Mouse (Mus musculus) heart, postnatal 4 days (tissue): ENCODE measurements around the gene Hoxb6. TPM values are rescaled to one million over a fixed set of nuclear protein-coding genes. Genes with fewer than 3 reads are reported as not detected.

Experiments used
- DNase-seq: peaks from one replicate; pipeline ENCODE4 v3.0.0; 2021
- total RNA-seq, 2 experiments: library from RNA; stranded (reverse); gene quantifications; 2 replicates each; pipeline ENCODE4 v1.2.3; 2021

The Hoxb6 gene
- not detected for total RNA-seq

DNA sequence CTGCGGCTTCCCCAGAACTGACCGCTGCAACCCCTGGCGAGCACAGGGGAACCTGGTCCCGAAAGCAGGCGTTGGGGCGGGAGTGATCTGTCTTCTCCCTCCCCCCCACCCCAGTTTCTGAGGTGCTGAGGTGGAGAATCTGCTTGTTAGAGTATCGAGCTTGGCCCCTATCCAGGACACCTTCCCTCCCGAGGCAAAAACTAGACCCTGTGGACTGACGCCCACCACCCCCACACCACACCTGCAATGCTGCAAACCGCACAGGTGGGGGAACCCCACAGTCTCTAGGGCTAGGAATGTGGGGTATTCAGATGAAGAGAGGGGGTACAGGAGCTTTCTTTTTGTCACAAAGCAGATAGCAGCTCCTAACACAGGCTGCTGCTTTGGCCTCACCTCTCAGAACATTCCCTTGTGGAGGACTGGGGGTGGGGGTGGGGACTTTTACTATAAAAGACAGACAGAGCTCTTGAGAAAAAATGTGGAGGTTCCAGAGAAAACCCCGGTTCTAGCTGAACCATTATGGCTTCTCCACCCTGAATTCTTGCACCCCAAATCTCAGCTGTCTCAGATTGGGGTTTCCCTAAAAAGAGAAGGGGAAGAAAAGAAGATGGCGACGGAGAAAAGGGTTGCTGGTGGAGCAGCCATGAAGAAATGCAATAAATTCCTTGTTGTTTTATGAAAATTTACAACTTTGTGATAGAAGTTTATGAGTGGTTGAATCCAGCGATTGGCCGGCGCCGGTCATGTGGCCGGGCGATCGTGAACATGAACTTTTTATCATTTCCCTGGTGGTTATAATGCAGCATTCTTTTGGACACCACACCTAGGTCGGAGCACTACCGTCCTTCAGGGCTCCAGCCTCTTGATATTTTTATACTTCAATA is at the start of gene Hoxb6:
Gene Hoxb6 (plus strand): TSS at position 796 of the 884 bp plus-strand sequence.
- no peak for DNase-seq

DNA sequence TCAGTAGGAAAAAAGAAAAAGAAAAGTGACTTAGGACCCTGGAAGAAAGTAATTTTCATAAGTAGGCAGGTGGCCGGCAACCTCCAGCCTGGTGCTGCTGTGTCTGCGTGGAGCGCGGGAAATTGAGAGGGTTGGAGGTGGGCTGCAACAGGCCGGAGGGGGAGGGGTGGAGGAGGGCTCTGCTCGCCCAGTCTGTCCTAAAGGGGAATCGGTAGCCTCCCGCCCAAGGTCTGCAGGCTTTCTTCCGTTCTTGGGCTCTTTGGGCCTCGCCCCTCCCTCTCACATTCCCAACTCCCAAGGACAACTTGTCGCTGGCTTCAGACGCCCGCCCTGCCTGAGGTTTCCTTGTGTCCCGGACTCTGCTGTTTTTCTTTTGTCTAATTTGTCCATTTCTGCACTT is 41.4 kb upstream of the Hoxb6 start:
- no peak for DNase-seq

DNA sequence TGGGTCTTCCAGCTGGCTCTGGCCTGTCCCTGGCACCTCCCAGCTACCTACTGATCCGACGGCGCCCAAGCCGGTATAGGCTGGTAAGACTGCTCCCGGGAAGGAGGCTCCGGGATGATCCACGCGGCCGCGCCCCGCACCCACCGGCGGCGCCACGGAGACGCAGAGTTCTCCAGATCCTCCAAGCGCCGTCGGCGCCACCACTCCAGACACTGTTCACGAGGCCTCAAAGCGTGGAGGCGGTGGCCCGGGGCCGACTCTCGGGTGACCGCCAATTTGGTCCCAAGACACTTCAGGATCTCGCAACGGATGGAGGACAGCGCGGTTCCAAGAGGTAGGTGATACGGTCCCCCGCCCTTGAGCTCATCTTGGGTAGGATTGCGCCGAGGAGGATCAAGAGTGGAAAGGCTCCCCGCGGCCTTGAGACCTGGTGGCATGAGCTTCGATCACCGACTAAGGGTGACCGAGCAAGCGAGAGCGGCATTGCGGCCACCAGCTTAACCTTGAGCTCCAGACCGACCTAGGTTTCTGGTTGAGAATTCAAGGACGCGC is 40.7 kb upstream of the Hoxb6 start:
- no peak for DNase-seq

- no peak for DNase-seq
These were observed 39.6 kb upstream of the Hoxb6 start for GRCm38 (mm10) chr11:96252541-96253120.

DNA sequence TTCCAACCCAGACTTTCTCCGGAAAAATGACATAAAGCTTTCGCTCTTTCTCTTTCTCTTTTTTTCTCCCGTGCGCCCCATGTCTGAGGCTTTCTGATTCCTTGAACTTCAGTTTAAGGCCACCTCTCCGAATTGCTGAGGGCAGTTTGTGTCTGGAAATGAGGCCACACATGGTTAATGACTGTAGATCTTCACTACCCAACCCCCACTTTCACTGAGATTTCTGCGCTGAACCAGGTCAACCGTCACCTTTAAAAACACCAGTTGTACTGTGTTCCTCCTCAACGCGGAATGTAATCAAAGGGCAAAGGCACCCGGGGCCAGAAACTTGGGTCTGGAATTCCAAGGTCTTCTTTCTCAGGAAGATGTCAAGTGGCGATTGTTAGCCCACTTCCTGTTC is 38.1 kb upstream of the Hoxb6 start:
- DNase-seq: no peak

GRCm38 (mm10) chr11:96255111-96255995 is 36.9 kb upstream of the Hoxb6 start:
- no peak for DNase-seq

DNA sequence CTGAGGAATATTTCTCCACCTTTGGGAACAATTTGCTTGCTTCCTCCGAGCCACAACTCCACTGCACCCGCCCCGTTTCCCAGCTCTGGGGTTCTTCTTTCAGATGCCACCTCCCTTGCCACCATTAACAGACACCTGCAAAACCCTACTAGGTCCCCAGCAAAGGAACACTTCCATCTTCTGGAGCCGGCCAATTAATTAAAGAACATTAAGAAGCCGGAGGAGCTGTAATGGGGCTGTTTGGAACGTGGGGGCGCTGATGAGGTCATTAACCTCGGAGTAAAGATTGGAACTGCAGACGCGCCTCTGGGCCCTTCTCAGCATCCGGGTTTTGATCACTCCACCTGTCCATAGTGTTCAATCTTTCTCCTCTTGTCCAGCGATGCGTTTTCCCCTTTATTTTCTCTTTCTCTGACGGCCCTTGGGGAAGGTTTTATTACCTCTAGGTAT is 36.3 kb upstream of the Hoxb6 start:
- no peak for DNase-seq

GRCm38 (mm10) chr11:96257141-96257540 is 35.1 kb upstream of the Hoxb6 start:
- no peak for DNase-seq

DNA sequence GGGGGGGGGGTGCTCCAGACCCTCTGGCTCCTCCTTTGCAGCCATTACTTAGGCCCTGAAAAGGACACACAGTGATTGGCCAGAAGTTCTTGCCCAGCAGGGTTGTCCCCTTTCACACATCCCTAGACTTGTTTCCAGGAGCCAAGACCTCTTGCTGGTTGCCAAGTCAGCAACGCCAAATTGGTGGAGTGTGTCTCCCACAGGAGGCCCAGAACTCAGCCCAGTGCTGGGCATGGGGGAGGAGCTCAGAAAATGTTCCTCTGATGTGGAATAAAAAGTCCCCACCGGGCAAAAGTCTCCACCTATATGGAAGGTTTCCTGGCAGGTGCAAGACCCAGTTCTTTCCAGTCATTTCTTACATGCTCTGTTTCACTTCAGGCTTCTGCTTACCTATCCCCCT is 33.2 kb upstream of the Hoxb6 start:
- DNase-seq: no peak

- DNase-seq: no peak
These were observed 32.8 kb upstream of the Hoxb6 start for GRCm38 (mm10) chr11:96259511-96259910.

DNA sequence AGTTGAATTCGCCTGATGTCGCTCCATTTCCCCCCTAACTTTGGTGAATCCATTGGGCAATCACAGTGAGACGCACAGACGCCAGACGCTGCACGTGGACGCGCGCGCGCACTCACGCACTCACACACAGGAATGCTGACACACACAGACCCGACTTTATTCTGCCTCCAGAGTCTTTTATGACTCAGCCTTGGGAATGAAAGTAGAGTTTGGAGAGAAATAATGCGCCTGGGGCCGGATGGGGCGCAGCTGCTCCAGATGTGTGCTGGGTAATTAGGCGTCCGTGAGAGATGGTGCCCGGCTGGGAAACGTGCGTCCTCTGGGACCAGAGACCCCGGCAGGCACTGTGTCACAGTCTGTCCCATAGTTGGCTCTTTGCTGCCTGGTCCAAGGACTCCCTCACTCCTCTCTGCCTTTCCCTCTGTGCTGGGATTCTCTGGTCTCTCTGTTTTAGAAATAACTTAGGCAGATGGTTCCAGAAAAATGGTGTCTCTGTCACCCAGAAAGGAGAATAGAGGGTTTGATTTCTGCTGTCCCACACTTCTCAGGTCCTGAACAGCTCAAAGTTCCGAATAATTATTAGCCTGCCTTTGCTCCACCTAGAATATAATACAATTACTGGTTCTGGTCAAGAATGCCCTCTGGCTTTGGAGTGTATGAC is 31.8 kb upstream of the Hoxb6 start:
- no peak for DNase-seq

DNA sequence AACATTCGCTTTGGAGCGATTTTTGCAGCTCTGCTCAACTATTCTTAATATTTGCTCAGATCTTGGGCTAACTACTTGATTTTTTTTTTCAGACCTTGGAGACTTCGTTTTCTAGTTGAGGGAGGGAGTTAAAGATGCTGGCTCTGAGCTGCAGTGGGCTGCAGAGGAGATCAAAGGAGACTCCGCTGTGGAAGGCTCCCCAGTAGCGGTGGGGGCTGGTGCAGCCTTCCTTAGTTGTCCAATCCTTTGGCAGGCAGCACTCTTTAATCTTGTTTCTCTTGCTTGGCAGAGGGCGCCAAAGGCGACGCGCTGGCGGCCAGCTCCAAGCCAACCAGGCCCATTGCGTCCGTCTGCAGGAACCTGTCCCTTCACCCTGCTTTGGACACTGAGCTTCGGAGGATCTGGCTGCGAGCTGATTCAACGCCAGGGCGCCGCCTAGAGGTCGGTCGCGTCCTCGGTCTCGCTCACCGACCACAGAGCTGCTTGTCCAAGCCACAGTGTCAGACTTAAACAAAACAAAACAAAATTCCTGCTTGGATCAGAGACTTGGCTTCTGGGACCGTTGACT is 30.9 kb upstream of the Hoxb6 start:
- DNase-seq: peak; percentile 82

DNA sequence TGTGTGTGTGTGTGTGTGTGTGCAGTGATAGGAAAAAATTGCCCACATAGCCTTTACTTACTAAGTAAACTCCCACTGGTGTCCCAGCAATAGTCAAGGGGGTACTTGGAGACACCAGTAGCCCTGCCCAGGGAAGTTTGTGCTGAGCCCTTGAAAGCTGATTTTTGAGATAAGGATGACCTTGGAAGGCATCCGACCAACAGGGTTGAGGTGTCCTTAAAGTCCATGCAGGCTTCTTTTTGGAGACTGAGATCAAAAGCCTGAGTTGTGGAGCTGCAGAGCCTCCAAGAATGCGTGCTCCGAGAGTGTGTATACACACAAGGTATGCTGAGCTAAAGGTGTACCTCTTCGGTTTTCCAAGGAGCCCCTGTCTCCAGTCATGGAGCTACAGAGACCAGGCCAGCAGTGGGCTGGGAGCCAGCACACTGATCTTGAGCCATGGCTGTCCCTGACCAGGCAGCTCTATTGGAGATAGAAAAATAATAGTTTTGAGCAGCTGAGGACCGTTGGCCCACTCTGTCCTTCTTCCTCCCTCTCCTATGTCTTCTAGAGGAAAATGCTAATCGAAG is 29.9 kb upstream of the Hoxb6 start:
- no peak for DNase-seq

DNA sequence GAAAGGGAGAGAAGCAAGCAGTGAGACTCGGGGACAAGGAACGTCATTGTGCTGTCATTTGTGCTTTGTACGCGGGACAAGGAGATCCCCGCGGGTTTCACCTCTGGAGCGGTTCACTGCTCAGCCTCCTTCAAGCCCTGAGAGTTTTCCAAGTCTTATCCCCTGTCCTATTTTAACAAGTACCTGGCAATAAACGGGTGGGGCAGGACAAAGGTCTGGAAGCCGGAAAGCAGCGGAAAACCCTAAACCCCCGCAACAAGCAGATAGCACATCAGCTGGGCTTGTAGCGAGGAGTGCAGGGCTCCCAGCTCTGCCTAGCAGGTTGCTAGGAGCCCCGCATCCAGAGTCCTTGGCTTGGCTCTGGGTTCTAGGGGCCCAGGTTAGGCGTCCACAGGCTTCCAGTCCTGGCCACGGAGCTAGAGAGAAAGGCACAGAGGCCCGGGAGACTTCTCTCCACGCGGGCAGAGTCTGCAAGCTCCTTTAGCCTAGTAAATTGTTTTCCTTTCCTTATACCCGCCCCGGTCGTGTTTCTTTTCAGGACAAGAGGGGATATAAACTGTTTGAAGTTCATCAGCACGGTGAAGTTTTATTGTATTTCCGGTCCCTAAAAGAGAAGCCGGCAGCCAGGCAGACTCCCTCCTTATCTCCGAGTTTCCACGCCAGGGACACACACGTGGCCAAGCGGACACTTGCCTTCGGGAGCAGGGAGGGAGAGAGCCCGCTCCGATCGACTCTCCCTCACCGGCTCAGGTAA is 28.5 kb upstream of the Hoxb6 start:
- no peak for DNase-seq

GRCm38 (mm10) chr11:96264390-96265020 is 27.8 kb upstream of the Hoxb6 start:
- no peak for DNase-seq

DNA sequence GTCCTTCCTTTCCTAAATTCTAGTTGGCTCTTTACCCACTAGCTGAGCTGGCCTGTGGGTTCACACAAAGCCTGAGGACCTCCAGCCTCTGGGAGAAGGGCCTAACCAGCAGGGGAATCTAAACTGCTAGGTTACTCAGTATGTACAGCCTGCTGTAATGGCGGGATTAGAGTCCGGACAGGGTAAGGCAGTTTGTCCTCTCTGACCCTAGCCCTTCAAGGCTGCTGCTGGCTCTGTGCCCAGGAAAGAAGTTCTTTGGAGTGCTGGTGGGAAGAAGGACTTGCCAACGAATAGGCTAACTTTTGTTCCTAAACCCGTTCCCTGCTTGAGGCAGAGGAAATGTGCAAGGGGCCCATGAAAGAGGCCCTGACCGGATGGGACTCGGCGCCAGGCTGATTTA is 26.3 kb upstream of the Hoxb6 start:
- DNase-seq: no peak

- no peak for DNase-seq
These were observed 25.0 kb upstream of the Hoxb6 start for GRCm38 (mm10) chr11:96267021-96267920.

GRCm38 (mm10) chr11:96268031-96268745 is 24.1 kb upstream of the Hoxb6 start:
- DNase-seq: no peak
